Mouse (Mus musculus) skeletal muscle tissue, postnatal 0 days (tissue): ENCODE measurements around the gene Vsig1. TPM values are rescaled to one million over a fixed set of nuclear protein-coding genes. Genes with fewer than 3 reads are reported as not detected.

Experiments
- polyA plus RNA-seq: library from polyadenylated mRNA; unstranded; fragments of >200 nt; fragmentation: Nextera tagmentation; extraction: Ambion mirVana; gene quantifications from 2 replicates; pipeline ENCODE4 v1.2.1, GENCODE M21; 2015

The Vsig1 gene
- polyA plus RNA-seq = 0.07 TPM in 1 of 2 replicates, not detected in the other

DNA sequence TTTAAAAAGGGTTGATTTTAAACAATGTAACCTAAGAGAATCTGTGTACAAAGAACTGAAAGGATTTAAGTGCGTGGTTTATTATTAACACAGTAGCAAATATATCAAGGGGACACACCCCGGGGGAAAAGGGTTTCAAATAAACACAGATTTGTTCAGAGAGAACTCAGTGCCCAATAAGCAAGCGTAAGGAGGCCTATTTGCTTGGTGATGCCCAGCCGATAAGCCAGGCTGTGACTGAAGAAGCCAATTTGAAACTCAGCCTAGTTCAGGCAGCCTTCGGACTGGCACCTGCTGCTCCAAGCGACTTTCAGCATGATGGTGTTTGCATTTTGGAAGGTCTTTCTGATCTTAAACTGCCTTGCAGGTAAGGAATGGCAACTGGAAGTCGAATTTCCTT lies at the start of gene Vsig1:
TSS of gene Vsig1 (plus strand) at position 249 of the 400 bp plus-strand sequence.

DNA sequence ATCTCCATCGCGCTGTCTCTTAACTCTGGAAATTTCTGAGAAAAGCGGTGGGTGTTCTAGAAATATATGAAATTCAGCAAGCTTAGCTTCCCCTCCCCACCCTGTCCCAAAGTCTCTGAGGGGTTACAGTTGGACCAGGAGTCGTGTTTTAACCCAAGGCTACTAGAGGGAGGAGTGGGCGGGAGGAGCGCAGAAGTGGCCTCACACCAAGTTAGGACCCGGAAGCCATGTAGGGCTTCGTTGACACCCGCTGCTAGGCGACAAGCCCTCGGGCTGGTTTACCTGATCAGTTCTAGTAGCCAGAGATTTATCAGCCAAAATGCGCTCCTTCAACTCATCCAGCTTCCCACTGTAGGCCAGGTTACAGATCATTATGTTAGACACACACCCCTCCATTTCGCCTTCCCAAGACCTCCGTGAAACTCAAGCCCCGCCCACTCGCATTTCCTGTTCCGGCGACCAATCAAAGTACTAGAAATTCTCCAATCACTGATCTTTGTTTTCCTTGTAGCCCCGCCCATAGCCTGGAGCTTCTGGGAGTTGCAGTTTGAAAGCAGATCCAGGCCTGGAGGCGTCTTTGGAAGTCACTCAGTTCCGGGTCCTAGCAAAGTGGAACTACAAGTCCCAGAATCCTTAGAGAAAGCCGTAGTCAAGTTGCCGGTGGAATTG lies 49.0 kb downstream of the Vsig1 start, which contains the start of the genes Psmd10 and Atg4a:
TSS of gene Psmd10 (minus strand) at position 457 of the 669 bp plus-strand sequence.
TSS of gene Atg4a (plus strand) at position 636 of the 669 bp plus-strand sequence.

Other genes starting within 250 kb of the Vsig1 start
- 2.3 and 2.4 TPM in 2 replicates for gene Mid2, start 243.0 kb upstream of the Vsig1 start, polyA plus RNA-seq
- not detected in 2 replicates for gene Tex13b, start 94.2 kb upstream of the Vsig1 start, polyA plus RNA-seq
- 37.9 TPM in 2 replicates for gene Psmd10, start 49.1 kb downstream of the Vsig1 start, polyA plus RNA-seq
- 42.6 and 45.1 TPM in 2 replicates for gene Atg4a, start 49.3 kb downstream of the Vsig1 start, polyA plus RNA-seq